Mouse (Mus musculus) liver, embryonic 14.5 days (tissue): ENCODE measurements at regions not wholly inside any gene's neighbourhood (a gene's known extent, or its start where the extent isn't known, plus 50 kb on each side); places are given as distances from the start of the nearest gene placed in this dataset.

Source experiments
- ATAC-seq: fragments of 200-750 bp; cut with Nextera tagmentation; 2 replicates; pipeline ENCODE4 v1.8.0; 2017; ENCODE audit warnings: moderate number of reproducible peaks, mild to moderate bottlenecking, moderate library complexity; ENCODE audit not compliant: insufficient read depth
- DNase-seq, 3 experiments: peaks; one replicate each; pipeline ENCODE4 v3.0.0-alpha.2; 2012 to 2013; ENCODE audit warnings: low read depth in 3 of 3, low spot score in 3 of 3
- H3K27ac ChIP-seq: fragments of 300-500 bp; sonication (generic); 2 replicates; pipeline ENCODE4 v1.5.1; 2014; ENCODE audit warnings: moderate library complexity, mild to moderate bottlenecking, control low read depth, inconsistent platforms
- H3K27me3 ChIP-seq: fragments of 300-500 bp; sonication (generic); 2 replicates; pipeline ENCODE4 v1.6.1; 2014; ENCODE audit warnings: mild to moderate bottlenecking, low read length, moderate library complexity; ENCODE audit not compliant: control insufficient read depth, insufficient read depth
- H3K36me3 ChIP-seq: fragments of 300-500 bp; sonication (generic); replicated peaks from 2 replicates; pipeline ENCODE4 v1.6.1; 2014; ENCODE audit warnings: low read depth; ENCODE audit not compliant: control insufficient read depth, insufficient read depth
- H3K4me1 ChIP-seq, 2 experiments: fragments of 200-500 bp in 1 of 2; fragments of 300-500 bp in 1 of 2; sonication (generic) in 1 of 2; replicated peaks; 2 replicates each; pipeline ENCODE4 v1.6.1; 2012 to 2014; ENCODE audit warnings: antibody characterized with exemption in 1 of 2, inconsistent platforms in 1 of 2, low read length in 1 of 2; ENCODE audit not compliant: control insufficient read depth in 2 of 2, insufficient read depth in 2 of 2
- H3K4me2 ChIP-seq: fragments of 300-500 bp; sonication (generic); 2 replicates; pipeline ENCODE4 v1.6.1; 2014; ENCODE audit warnings: low read depth, mild to moderate bottlenecking, control low read depth, moderate library complexity
- H3K4me3 ChIP-seq, 2 experiments: fragments of 200-500 bp in 1 of 2; fragments of 300-500 bp in 1 of 2; sonication (generic) in 1 of 2; 2 replicates each; pipeline ENCODE4 v1.5.1; 2012 to 2014; ENCODE audit warnings: low read depth in 2 of 2, low read length in 2 of 2, mild to moderate bottlenecking in 2 of 2, control low read depth in 1 of 2, inconsistent platforms in 1 of 2, moderate library complexity in 1 of 2; ENCODE audit not compliant: insufficient read depth in 1 of 2
- H3K9ac ChIP-seq: fragments of 300-500 bp; sonication (generic); replicated peaks from 2 replicates; pipeline ENCODE4 v1.6.1; 2014; ENCODE audit warnings: mild to moderate bottlenecking, control low read depth, moderate library complexity
- H3K9me3 ChIP-seq: fragments of 300-500 bp; sonication (generic); 2 replicates; pipeline ENCODE4 v1.6.1; 2016; ENCODE audit warnings: low read length, mixed read lengths; ENCODE audit not compliant: control insufficient read depth
- CTCF ChIP-seq: IDR thresholded peaks from 2 replicates; pipeline ENCODE4 v1.5.1; 2016; ENCODE audit warnings: antibody characterized with exemption, low read depth, control low read depth
- EP300 ChIP-seq: IDR thresholded peaks from 2 replicates; pipeline ENCODE4 v1.6.1; 2016; ENCODE audit warnings: antibody characterized with exemption, low read depth
- WGBS: fragments of 180-500 bp; shearing (Covaris S2); extraction: QIAGEN DNeasy Blood & Tissue Kit; methylation state at CpG from one replicate; pipeline ENCODE4 v1.1.7; 2014; ENCODE audit not compliant: insufficient replicate concordance; 5-methylcytosine and 5-hydroxymethylcytosine counted together

DNA sequence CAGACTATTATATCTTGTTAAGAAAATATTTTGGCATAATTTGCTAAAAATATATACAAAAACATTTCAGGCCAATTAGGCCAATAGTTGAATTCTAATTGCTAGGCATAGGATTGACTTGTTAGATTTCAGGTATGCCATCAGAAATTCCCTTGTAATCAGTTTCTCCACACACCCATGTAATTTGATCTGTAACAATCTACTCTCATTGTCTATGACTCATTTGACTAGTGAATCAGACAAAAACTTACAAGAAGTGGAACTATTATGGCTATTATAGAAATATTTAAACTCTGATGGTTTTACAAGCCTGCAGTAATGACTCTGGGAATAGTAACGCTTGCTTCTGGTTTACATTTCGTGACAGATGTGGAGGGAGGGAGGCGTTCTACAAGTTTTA is 338.9 kb upstream of the Ptbp2 start:
- Histone ChIP-seq H3K36me3 (no peaks in the 10 kb centered on the region), H3K4me1 (no peaks in the 10 kb centered on the region), H3K27ac (no peak overlapping the region), H3K9ac (no peak overlapping the region), H3K4me2 (no peak overlapping the region), H3K4me3 (no peak overlapping the region), H3K9me3 (no peaks in the 10 kb centered on the region), H3K27me3 (no peaks in the 10 kb centered on the region)
- DNase-seq (no peak), ATAC-seq (no peak)
- TF ChIP-seq CTCF (no peak), EP300 (no peak)
- 71% methylated on average over 3 of the region's 3 CpGs for WGBS

DNA sequence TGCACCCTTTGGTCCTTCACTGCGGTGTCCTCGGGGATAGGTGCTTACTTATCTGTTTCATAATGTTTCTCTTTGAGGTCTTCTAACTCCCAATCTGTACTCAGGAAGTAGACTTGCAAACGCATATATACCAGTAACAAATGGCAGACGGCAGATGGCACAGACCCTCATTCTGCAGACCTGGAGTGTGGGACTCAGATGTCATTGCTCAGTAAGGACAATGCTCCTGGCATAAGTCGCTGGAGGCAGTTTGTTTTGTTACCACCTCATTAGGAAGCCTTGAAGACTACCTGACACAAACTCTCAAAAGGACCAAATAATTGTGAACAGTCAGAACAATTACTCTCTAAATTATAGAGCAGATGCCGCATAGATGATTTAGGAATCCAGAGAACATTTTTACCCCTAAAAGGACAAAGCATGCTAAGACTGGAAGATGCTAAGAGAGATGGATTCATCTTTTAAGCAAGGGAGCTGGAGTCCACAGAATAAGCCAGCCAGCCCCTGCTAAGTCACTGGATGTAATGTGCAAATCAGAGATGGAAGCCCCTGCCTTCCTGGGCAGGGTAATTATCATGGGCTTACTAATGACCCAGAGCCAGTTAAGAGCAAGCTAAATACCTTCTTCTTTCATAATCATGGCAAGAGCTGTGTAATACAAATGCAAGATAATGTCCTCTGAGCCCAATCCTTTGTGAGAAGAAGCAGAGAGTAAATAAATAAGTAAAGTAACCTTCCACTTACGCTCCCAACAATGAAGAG is 299.1 kb upstream of the Ptbp2 start:
- no peaks in the 10 kb centered on the region for H3K36me3 ChIP-seq
- 50% methylated on average over 7 of the region's 7 CpGs for WGBS
- no peaks in the 10 kb centered on the region for H3K4me1 ChIP-seq
- ATAC-seq = no peak
- H3K4me2 ChIP-seq = no peak overlapping the region
- no peaks in the 10 kb centered on the region for H3K9me3 ChIP-seq
- no peak overlapping the region for H3K27ac ChIP-seq
- H3K27me3 ChIP-seq = no peaks in the 10 kb centered on the region
- no peak for TF ChIP-seq CTCF
- H3K9ac ChIP-seq = no peak overlapping the region
- no peak for DNase-seq
- no peak overlapping the region for H3K4me3 ChIP-seq

DNA sequence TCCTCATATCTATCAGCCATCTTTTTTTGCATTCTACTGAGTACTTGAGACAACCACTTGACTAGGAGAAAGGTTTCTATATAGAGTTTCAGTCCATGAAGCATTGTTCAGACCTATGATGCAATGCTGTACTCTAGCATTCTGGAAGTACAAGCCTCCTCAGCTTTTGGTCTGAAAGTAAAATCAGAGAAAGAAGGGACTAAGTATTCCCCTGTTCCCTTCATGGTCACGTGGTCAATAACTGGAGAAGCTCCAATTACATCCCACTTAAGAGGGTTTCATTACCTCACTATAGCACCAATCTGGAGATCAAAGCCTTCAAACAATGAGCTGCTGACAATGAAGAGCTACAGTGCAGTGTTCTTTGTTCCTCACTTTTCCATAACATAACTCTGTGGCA is 289.3 kb upstream of the Ptbp2 start:
- Histone ChIP-seq H3K27me3 (no peaks in the 10 kb centered on the region), H3K9ac (no peak overlapping the region), H3K9me3 (no peaks in the 10 kb centered on the region), H3K4me2 (no peak overlapping the region), H3K27ac (no peak overlapping the region), H3K4me1 (no peaks in the 10 kb centered on the region), H3K36me3 (no peaks in the 10 kb centered on the region), H3K4me3 (no peak overlapping the region)
- TF ChIP-seq CTCF = no peak
- no peak for TF ChIP-seq EP300
- ATAC-seq (no peak), DNase-seq (no peak)
- 9% methylated on average over 1 of the region's 1 CpGs for WGBS

GRCm38 (mm10) chr3:120065714-120066113 is 281.4 kb upstream of the Ptbp2 start:
- Histone ChIP-seq H3K27ac (no peak overlapping the region), H3K9ac (no peak overlapping the region), H3K4me3 (no peak overlapping the region), H3K4me1 (no peaks in the 10 kb centered on the region), H3K4me2 (no peak overlapping the region), H3K36me3 (no peaks in the 10 kb centered on the region), H3K27me3 (no peaks in the 10 kb centered on the region), H3K9me3 (no peaks in the 10 kb centered on the region)
- DNase-seq = no peak
- TF ChIP-seq EP300 (no peak), CTCF (no peak)
- 66% methylated on average over 6 of the region's 6 CpGs for WGBS
- ATAC-seq = no peak

GRCm38 (mm10) chr3:120064854-120065480 is 280.7 kb upstream of the Ptbp2 start:
- Histone ChIP-seq H3K4me2 (no peak overlapping the region), H3K36me3 (no peaks in the 10 kb centered on the region), H3K9ac (no peak overlapping the region), H3K27ac (no peak overlapping the region), H3K9me3 (no peaks in the 10 kb centered on the region), H3K4me1 (no peaks in the 10 kb centered on the region), H3K27me3 (no peaks in the 10 kb centered on the region), H3K4me3 (no peak overlapping the region)
- TF ChIP-seq CTCF (no peak), EP300 (no peak)
- DNase-seq = no peak
- no peak for ATAC-seq
- 19% methylated on average over 5 of the region's 5 CpGs for WGBS
